Mouse (Mus musculus) bone marrow macrophage, adult 2 months (primary cell): Measurements from ENCODE around the gene Golt1a.

Source experiments
- CTCF ChIP-seq: IDR thresholded peaks from 2 replicates; pipeline ENCODE4 v1.5.1; 2012; ENCODE audit warnings: low read depth, mild to moderate bottlenecking, low read length, moderate library complexity
- POLR2A ChIP-seq: IDR thresholded peaks from 2 replicates; pipeline ENCODE4 v1.6.1; 2012; ENCODE audit warnings: mild to moderate bottlenecking, low read depth, low read length, borderline replicate concordance

- TF ChIP-seq CTCF = no peak
- no peak for TF ChIP-seq POLR2A
These were observed 13.2 kb upstream of the Golt1a start for GRCm38 (mm10) chr1:133296376-133296775.
